Mouse (Mus musculus) spleen, adult 2 months (tissue): ENCODE data around the gene Tm4sf5.

Source experiments
- CTCF ChIP-seq: fragments of 200-500 bp; IDR thresholded peaks from 2 replicates; pipeline ENCODE4 v1.5.1; 2011; ENCODE audit warnings: mild to moderate bottlenecking, inconsistent platforms; ENCODE audit not compliant: insufficient read depth, insufficient read length, insufficient replicate concordance; ENCODE audit errors: extremely low read depth
- POLR2A ChIP-seq: fragments of 200-500 bp; IDR thresholded peaks from 2 replicates; pipeline ENCODE4 v1.6.1; 2011; ENCODE audit warnings: low read depth, low read length, inconsistent platforms

- TF ChIP-seq CTCF = no peak
- no peak for TF ChIP-seq POLR2A
Measured at GRCm38 (mm10) chr11:70540928-70541327, 35.9 kb downstream of the Tm4sf5 start.
